Mouse (Mus musculus) heart, adult 2 months (tissue): Measurements from ENCODE around the gene Pcsk5.

ENCODE experiments used
- CTCF ChIP-seq: fragments of 200-600 bp; IDR thresholded peaks from 2 replicates; pipeline ENCODE4 v1.8.1; 2022; ENCODE audit warnings: antibody characterized with exemption, mild to moderate bottlenecking, moderate library complexity
- EP300 ChIP-seq: fragments of 200-500 bp; IDR thresholded peaks from 2 replicates; pipeline ENCODE4 v1.6.1; 2011; ENCODE audit warnings: low read depth, low read length, control low read depth; ENCODE audit not compliant: insufficient read depth
- POLR2A ChIP-seq: fragments of 200-500 bp; IDR thresholded peaks from 2 replicates; pipeline ENCODE4 v1.6.1; 2011; ENCODE audit warnings: mild to moderate bottlenecking, low read depth, low read length, control low read depth; ENCODE audit not compliant: insufficient read depth

DNA sequence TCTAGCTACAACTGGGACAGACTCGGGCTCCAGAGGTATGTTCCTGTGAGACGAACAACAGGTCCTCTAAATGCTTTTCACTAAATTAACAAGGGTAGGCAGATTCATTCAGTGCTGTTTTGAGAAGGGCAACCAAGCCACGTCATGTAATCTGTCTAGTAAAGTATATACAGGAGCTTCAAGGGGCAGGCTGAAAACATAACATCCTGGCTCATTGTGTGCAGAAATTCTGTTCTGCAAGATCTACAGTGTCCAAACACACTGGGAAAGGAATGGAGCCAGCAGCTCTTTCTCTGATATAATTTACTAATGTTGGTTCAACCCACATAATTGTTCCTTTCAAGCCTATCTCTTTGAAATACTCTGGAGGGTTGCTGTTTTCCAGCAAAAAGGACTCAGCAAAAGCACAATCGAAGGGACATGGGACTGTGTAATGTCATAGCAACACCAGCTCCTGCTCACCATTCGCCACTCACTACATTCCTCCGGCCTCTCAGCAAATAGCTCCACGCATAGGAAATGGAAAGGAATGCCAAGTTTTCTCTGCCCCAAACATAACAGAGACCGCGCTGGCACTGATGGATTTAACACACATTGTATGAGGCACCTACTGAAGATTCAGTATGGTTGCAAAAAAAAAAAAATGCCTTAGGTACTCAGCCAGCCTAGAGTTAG is 122.0 kb downstream of the Pcsk5 start:
- TF ChIP-seq POLR2A, result no peak
- no peak for TF ChIP-seq CTCF
- no peak for TF ChIP-seq EP300
